In genomic region chr1:59484791-59485785, GRCm38 (mm10) we compare ENCODE assay signal across 8 mouse cellular contexts. TPM values are rescaled to one million over a fixed set of nuclear protein-coding genes. Genes with fewer than 3 reads are reported as not detected.
DNase-seq lines count a peak whose midpoint lies in the region; ATAC-seq and TF ChIP-seq lines count a peak whose summit lies in the region.

No protein-coding gene starts in this region.

- peak overlapping the region; percentile 61 for H3K4me3 ChIP-seq in heart, embryonic 13.5 days
- H3K4me3 ChIP-seq in forebrain, embryonic 14.5 days (ENCODE audit: low read depth, low read length) = peak overlapping the region; percentile 56
- H3K4me3 ChIP-seq in limb, embryonic 14.5 days (replicated peaks; ENCODE audit: low read length) = peak overlapping the region; percentile 87
- peak overlapping the region; percentile 65 for H3K4me3 ChIP-seq in neural tube, embryonic 12.5 days

- H3K27ac ChIP-seq in heart, embryonic 13.5 days (replicated peaks) = peak overlapping the region; percentile 44
- H3K27ac ChIP-seq in forebrain, embryonic 14.5 days (ENCODE audit: low read depth, low read length) = peak overlapping the region; percentile 60; the same call in 1 of the 2 replicates
- H3K27ac ChIP-seq in limb, embryonic 14.5 days (replicated peaks; ENCODE audit: low read depth, low read length) = peak overlapping the region; percentile 61
- H3K27ac ChIP-seq in neural tube, embryonic 12.5 days = peak overlapping the region; percentile 59

- ATAC-seq in heart, embryonic 13.5 days (ENCODE audit: extremely low read depth, insufficient number of reproducible peaks, low FRiP score, low TSS enrichment) = no peak
- no peak for ATAC-seq in forebrain, embryonic 14.5 days
- ATAC-seq in limb, embryonic 14.5 days (ENCODE audit: low FRiP score, low read depth) = no peak
- ATAC-seq in neural tube, embryonic 12.5 days (ENCODE audit: low FRiP score, low read depth) = no peak

- 32% methylated on average over 16 of the region's 16 CpGs for WGBS in heart, embryonic 13.5 days
- WGBS in forebrain, embryonic 14.5 days = 7% methylated on average over 16 of the region's 16 CpGs
- WGBS in limb, embryonic 14.5 days = 4% methylated on average over 16 of the region's 16 CpGs
- WGBS in neural tube, embryonic 12.5 days = 3% methylated on average over 16 of the region's 16 CpGs

- H3K36me3 ChIP-seq in heart, embryonic 13.5 days = no peaks in the 10 kb centered on the region
- no peaks in the 10 kb centered on the region for H3K36me3 ChIP-seq in forebrain, embryonic 14.5 days (ENCODE audit: control insufficient read depth, insufficient read depth, low read length)
- H3K36me3 ChIP-seq in limb, embryonic 14.5 days (ENCODE audit: control insufficient read depth, insufficient read depth, low read length) = peaks cover 24% of the 10 kb centered on the region
- no peaks in the 10 kb centered on the region for H3K36me3 ChIP-seq in neural tube, embryonic 12.5 days

- no peak for DNase-seq in heart, adult 9 months (ENCODE audit: low spot score in 2 of 2)
- peak; percentile 70 for DNase-seq in brain, embryonic 14.5 days (ENCODE audit: low read depth)
- peak; percentile 57 for DNase-seq in forebrain, embryonic 14.5 days (ENCODE audit: low spot score)
- no peak for DNase-seq in limb, embryonic 14.5 days (ENCODE audit: low spot score)
- DNase-seq in thymus, postnatal 25 days = no peak
- DNase-seq in adipocyte (ENCODE audit: low spot score) = no peak

- TF ChIP-seq CTCF in brain, embryonic 14.5 days (IDR thresholded peaks at IDR 0.05; ENCODE audit: borderline replicate concordance, extremely low read depth, insufficient read depth, insufficient read length) = no peak

- H3K4me2 ChIP-seq in heart, embryonic 13.5 days = peak overlapping the region; percentile 90
- peak overlapping the region; percentile 98 for H3K4me2 ChIP-seq in forebrain, embryonic 14.5 days (ENCODE audit: low read length)
- H3K4me2 ChIP-seq in limb, embryonic 14.5 days (replicated peaks; ENCODE audit: low read depth, low read length, severe bottlenecking) = peak overlapping the region; percentile 99
- peak overlapping the region; percentile 98 for H3K4me2 ChIP-seq in neural tube, embryonic 12.5 days (replicated peaks)

- no peaks in the 10 kb centered on the region for H3K9me3 ChIP-seq in heart, embryonic 13.5 days
- H3K9me3 ChIP-seq in forebrain, embryonic 14.5 days (replicated peaks; ENCODE audit: control insufficient read depth, low read length) = no peaks in the 10 kb centered on the region
- no peaks in the 10 kb centered on the region for H3K9me3 ChIP-seq in limb, embryonic 14.5 days (ENCODE audit: control insufficient read depth, low read length)
- H3K9me3 ChIP-seq in neural tube, embryonic 12.5 days = no peaks in the 10 kb centered on the region

- TF ChIP-seq POLR2A in brain, embryonic 14.5 days (IDR thresholded peaks at IDR 0.05; ENCODE audit: borderline replicate concordance, extremely low read depth, insufficient read depth, insufficient read length, poor library complexity, severe bottlenecking) = no peak
- no peak for TF ChIP-seq POLR2A in limb, embryonic 14.5 days (IDR thresholded peaks at IDR 0.05; ENCODE audit: borderline replicate concordance, extremely low read depth, insufficient read depth, insufficient read length)

- peaks cover 31% of the 10 kb centered on the region for H3K27me3 ChIP-seq in heart, embryonic 13.5 days (replicated peaks)
- H3K27me3 ChIP-seq in forebrain, embryonic 14.5 days (replicated peaks; ENCODE audit: control insufficient read depth, insufficient read depth, low read length) = 0 out of 2 replicates have a peak, but pooled peaks cover 8% of the 10 kb centered on the region
- H3K27me3 ChIP-seq in limb, embryonic 14.5 days (ENCODE audit: control insufficient read depth, insufficient read depth, low read length) = no peaks in the 10 kb centered on the region
- H3K27me3 ChIP-seq in neural tube, embryonic 12.5 days (replicated peaks) = no peaks in the 10 kb centered on the region

- H3K9ac ChIP-seq in heart, embryonic 13.5 days = peak overlapping the region; percentile 90
- peak overlapping the region; percentile 73 for H3K9ac ChIP-seq in forebrain, embryonic 14.5 days (ENCODE audit: low read length)
- H3K9ac ChIP-seq in limb, embryonic 14.5 days (ENCODE audit: low read depth, low read length, severe bottlenecking) = peak overlapping the region; percentile 89
- H3K9ac ChIP-seq in neural tube, embryonic 12.5 days = peak overlapping the region; percentile 87

- H3K4me1 ChIP-seq in heart, embryonic 13.5 days = peaks cover 75% of the 10 kb centered on the region
- peaks cover 23% of the 10 kb centered on the region for H3K4me1 ChIP-seq in forebrain, embryonic 14.5 days (ENCODE audit: control insufficient read depth, insufficient read depth, low read length)
- peaks cover 48% of the 10 kb centered on the region for H3K4me1 ChIP-seq in limb, embryonic 14.5 days (ENCODE audit: control insufficient read depth, insufficient read depth, low read length)
- peaks cover 53% of the 10 kb centered on the region for H3K4me1 ChIP-seq in neural tube, embryonic 12.5 days

RNA-seq across cellular contexts. Expression of gene Fzd7, which starts 2.9 kb away (rescaled TPM):
- 3.0 and 3.5 TPM in 2 replicates for polyA plus RNA-seq in heart, embryonic 13.5 days (2015; fragmentation: Nextera tagmentation; extraction: Ambion mirVana)
- polyA plus RNA-seq in brain, embryonic 14.5 days (2012; rRNA removed) = 8.3 and 10.7 TPM in 2 replicates
- 3.4 and 3.9 TPM in 2 replicates for polyA plus RNA-seq in forebrain, embryonic 14.5 days (2014; fragmentation: Nextera tagmentation; extraction: Ambion mirVana)
- polyA plus RNA-seq in limb, embryonic 14.5 days (2012; rRNA removed) = 27.5 and 38.0 TPM in 2 replicates
- 14.8 and 14.9 TPM in 2 replicates for polyA plus RNA-seq in limb, embryonic 14.5 days (2014; fragmentation: Nextera tagmentation; extraction: Ambion mirVana)
- polyA plus RNA-seq in neural tube, embryonic 12.5 days (2016; fragmentation: Nextera tagmentation; extraction: Ambion mirVana) = 17.4 and 18.3 TPM in 2 replicates

RNA-seq across cellular contexts. Expression of gene Gm973, which starts 31.0 kb away (rescaled TPM):
- polyA plus RNA-seq in heart, embryonic 13.5 days (2015; fragmentation: Nextera tagmentation; extraction: Ambion mirVana) = 0.48 TPM in 1 of 2 replicates, not detected in the other
- polyA plus RNA-seq in brain, embryonic 14.5 days (2012; rRNA removed) = 2.1 and 6.4 TPM in 2 replicates
- 5.5 and 6.2 TPM in 2 replicates for polyA plus RNA-seq in forebrain, embryonic 14.5 days (2014; fragmentation: Nextera tagmentation; extraction: Ambion mirVana)
- polyA plus RNA-seq in limb, embryonic 14.5 days (2012; rRNA removed) = 2.2 and 2.8 TPM in 2 replicates
- 1.8 and 2.1 TPM in 2 replicates for polyA plus RNA-seq in limb, embryonic 14.5 days (2014; fragmentation: Nextera tagmentation; extraction: Ambion mirVana)
- 3.5 and 5.0 TPM in 2 replicates for polyA plus RNA-seq in neural tube, embryonic 12.5 days (2016; fragmentation: Nextera tagmentation; extraction: Ambion mirVana)

Comparison
In these comparisons a context has a peak if more than half of its experiments do, and no peak if none do; other contexts are left out.
1. DNase-seq: peak in brain, embryonic 14.5 days (single experiment) and forebrain, embryonic 14.5 days (single experiment); none in heart, adult 9 months (0 of 2), limb, embryonic 14.5 days (single experiment), thymus, postnatal 25 days (single experiment) and adipocyte (single experiment).
2. Peak in every context shown above with its lines, with median percentiles within 50 percentile points of each other: H3K27ac ChIP-seq, H3K4me2 ChIP-seq, H3K4me3 ChIP-seq and H3K9ac ChIP-seq.